Mouse (Mus musculus) heart, embryonic 16.5 days (tissue): ENCODE results near the gene Cpn1. TPM values are rescaled to one million over a fixed set of nuclear protein-coding genes. Genes with fewer than 3 reads are reported as not detected.
A peak's percentile ranks its signal among the peaks of the same experiment; 100 is the strongest.

Experiments used
- ATAC-seq: fragments of 200-750 bp; cut with Nextera tagmentation; replicated peaks from 2 replicates; pipeline ENCODE4 v1.8.0; 2017; ENCODE audit warnings: moderate number of reproducible peaks; ENCODE audit not compliant: insufficient read depth, low FRiP score; ENCODE audit errors: extremely low read depth
- H3K27ac ChIP-seq: fragments of 300-500 bp; sonication (generic); 2 replicates; pipeline ENCODE4 v1.5.1; 2014; ENCODE audit warnings: mild to moderate bottlenecking, low read length, control low read depth, moderate library complexity
- H3K27me3 ChIP-seq: fragments of 300-500 bp; sonication (generic); 2 replicates; pipeline ENCODE4 v1.6.1; 2014; ENCODE audit warnings: low read length, mixed read lengths; ENCODE audit not compliant: control insufficient read depth, insufficient read depth
- H3K36me3 ChIP-seq: fragments of 300-500 bp; sonication (generic); 2 replicates; pipeline ENCODE4 v1.6.1; 2014; ENCODE audit not compliant: control insufficient read depth, insufficient read depth
- H3K4me1 ChIP-seq: fragments of 300-500 bp; sonication (generic); 2 replicates; pipeline ENCODE4 v1.6.1; 2014; ENCODE audit warnings: low read length, mixed read lengths; ENCODE audit not compliant: control insufficient read depth, insufficient read depth
- H3K4me2 ChIP-seq: fragments of 300-500 bp; sonication (generic); 2 replicates; pipeline ENCODE4 v1.6.1; 2014; ENCODE audit warnings: low read depth, mild to moderate bottlenecking, control low read depth, low read length
- H3K4me3 ChIP-seq: fragments of 300-500 bp; sonication (generic); 2 replicates; pipeline ENCODE4 v1.5.1; 2014; ENCODE audit warnings: mild to moderate bottlenecking, control low read depth, low read length
- H3K9ac ChIP-seq: fragments of 300-500 bp; sonication (generic); 2 replicates; pipeline ENCODE4 v1.6.1; 2014; ENCODE audit warnings: low read length, control low read depth
- H3K9me3 ChIP-seq: fragments of 300-500 bp; sonication (generic); replicated peaks from 2 replicates; pipeline ENCODE4 v1.6.1; 2016; ENCODE audit warnings: low read length; ENCODE audit not compliant: control insufficient read depth
- WGBS: fragments of 180-500 bp; shearing (Covaris S2); extraction: QIAGEN DNeasy Blood & Tissue Kit; methylation state at CpG from one replicate; pipeline ENCODE4 v1.1.7; 2014; 5-methylcytosine and 5-hydroxymethylcytosine counted together
- polyA plus RNA-seq: library from polyadenylated mRNA; unstranded; fragments of >200 nt; fragmentation: Nextera tagmentation; extraction: Ambion mirVana; gene quantifications from 2 replicates; pipeline ENCODE4 v1.2.1, GENCODE M21; 2015

Gene Cpn1
- polyA plus RNA-seq, 1 experiment from 2014 or later: 0.45 TPM

GRCm38 (mm10) chr19:43939769-43940689, 46.3 kb downstream of the Cpn1 start, which contains the start of gene Dnmbp:
Dnmbp (minus strand) TSS chr19:43940191.
- H3K4me2 ChIP-seq: peak within 1 kb of the TSS; percentile 91
- 4% methylated on average over 80 of the region's 94 CpGs for WGBS
- H3K9me3 ChIP-seq: no peaks in the 10 kb centered on the region
- peak within 1 kb of the TSS; percentile 86 for H3K4me3 ChIP-seq
- no peaks in the 10 kb centered on the region for H3K36me3 ChIP-seq
- peak; percentile 92 for ATAC-seq
- peak within 1 kb of the TSS; percentile 82 for H3K27ac ChIP-seq
- H3K27me3 ChIP-seq: no peaks in the 10 kb centered on the region
- H3K4me1 ChIP-seq: peaks cover 27% of the 10 kb centered on the region
- peak within 1 kb of the TSS; percentile 89 for H3K9ac ChIP-seq

GRCm38 (mm10) chr19:43939171-43939768, 47.1 kb downstream of the Cpn1 start:
- Histone ChIP-seq H3K9me3 (no peaks in the 10 kb centered on the region), H3K27me3 (no peaks in the 10 kb centered on the region), H3K27ac (peak overlapping the region; percentile 82), H3K9ac (peak overlapping the region; percentile 89), H3K36me3 (no peaks in the 10 kb centered on the region), H3K4me1 (peaks cover 30% of the 10 kb centered on the region), H3K4me2 (peak overlapping the region; percentile 91), H3K4me3 (peak overlapping the region; percentile 86)
- ATAC-seq: 0 out of 2 replicates have a peak, but pooled peaks have one; percentile 7
- WGBS: 13% methylated on average over 16 of the region's 16 CpGs

- WGBS: 16% methylated on average over 11 of the region's 11 CpGs
- ATAC-seq: no peak
- peak overlapping the region; percentile 31; the same call in 1 of the 2 replicates for H3K27ac ChIP-seq
These were observed 48.0 kb downstream of the Cpn1 start for GRCm38 (mm10) chr19:43938355-43938754.

DNA sequence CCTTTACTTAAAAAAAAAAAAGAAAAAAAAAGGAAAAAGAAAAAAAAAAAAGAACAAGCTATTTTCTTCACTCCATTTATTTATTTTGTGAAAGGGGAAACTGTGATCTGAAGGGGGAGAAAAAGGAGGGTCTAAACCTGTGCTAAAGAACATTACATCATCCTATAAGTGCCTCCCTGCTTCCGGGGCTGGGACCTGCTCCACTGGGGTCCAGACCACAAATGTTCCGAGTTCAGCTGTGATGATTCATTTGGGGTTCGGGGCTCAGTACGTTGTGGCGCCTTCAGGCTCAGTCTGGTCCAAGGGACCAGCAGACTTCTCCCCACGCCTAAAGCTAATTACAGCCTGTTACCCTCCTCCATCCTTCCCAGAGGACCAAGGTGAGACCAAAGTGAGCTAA, 55.4 kb downstream of the Cpn1 start:
- no peak for ATAC-seq
- H3K4me1 ChIP-seq: peaks cover 14% of the 10 kb centered on the region
- H3K9ac ChIP-seq: no peak overlapping the region
- H3K27me3 ChIP-seq: no peaks in the 10 kb centered on the region
- H3K4me3 ChIP-seq: no peak overlapping the region
- H3K27ac ChIP-seq: no peak overlapping the region
- no peak overlapping the region for H3K4me2 ChIP-seq
- WGBS: 88% methylated on average over 6 of the region's 6 CpGs
- no peaks in the 10 kb centered on the region for H3K9me3 ChIP-seq
- H3K36me3 ChIP-seq: no peaks in the 10 kb centered on the region

More at GRCm38 (mm10) chr19:43938355-43938754, 48.0 kb downstream of the Cpn1 start:
- no peaks in the 10 kb centered on the region for H3K27me3 ChIP-seq
- H3K4me2 ChIP-seq: peak overlapping the region; percentile 91
- peak overlapping the region; percentile 14 for H3K9ac ChIP-seq
- no peaks in the 10 kb centered on the region for H3K36me3 ChIP-seq
- no peak overlapping the region; the same call in 1 of the 2 replicates for H3K4me3 ChIP-seq
- no peaks in the 10 kb centered on the region for H3K9me3 ChIP-seq
- peaks cover 30% of the 10 kb centered on the region for H3K4me1 ChIP-seq

DNA sequence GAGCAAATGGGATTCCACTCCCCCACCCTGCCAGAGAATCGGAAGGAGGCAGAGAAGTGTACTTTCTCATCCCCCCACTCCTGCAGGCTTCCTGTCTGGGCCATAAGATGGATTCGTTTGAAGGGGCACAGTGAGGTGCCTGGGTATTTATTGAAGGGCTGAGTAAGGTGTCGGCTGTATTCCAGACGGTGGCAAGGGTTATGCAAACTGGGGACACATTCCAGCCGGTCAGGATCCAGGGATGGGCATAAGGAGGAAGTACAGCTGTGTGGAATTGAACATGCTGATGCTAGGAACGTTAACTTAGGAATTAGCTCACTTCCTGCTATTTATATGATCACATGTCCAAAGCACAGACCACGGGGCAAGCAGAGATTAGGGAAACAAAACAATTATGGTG, 56.0 kb downstream of the Cpn1 start:
- Histone ChIP-seq H3K4me3 (no peak overlapping the region), H3K9ac (no peak overlapping the region), H3K4me1 (peaks cover 14% of the 10 kb centered on the region), H3K4me2 (no peak overlapping the region), H3K36me3 (no peaks in the 10 kb centered on the region), H3K27me3 (no peaks in the 10 kb centered on the region), H3K9me3 (no peaks in the 10 kb centered on the region), H3K27ac (no peak overlapping the region)
- 35% methylated on average over 7 of the region's 7 CpGs for WGBS
- peak; percentile 37; the same call in 1 of the 2 replicates for ATAC-seq

DNA sequence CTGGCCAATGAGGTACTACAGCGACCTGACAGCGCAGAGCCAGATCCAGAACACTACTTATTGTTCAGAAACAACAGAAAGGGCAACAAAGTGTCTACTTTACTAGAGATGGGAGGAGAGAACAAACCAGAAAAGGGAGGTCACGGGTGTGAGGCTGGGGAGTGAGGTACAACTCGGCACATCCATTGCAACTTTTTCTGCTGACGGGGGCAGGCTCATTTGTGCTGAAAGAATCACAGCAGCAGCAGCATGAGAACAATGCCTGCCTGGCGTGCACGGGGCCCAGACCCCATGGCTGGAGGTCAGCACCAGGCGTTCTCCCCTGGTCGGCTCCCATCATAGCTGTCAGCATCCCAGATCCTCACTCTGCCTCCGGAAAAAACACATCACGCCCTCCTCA, 56.5 kb downstream of the Cpn1 start:
- no peaks in the 10 kb centered on the region for H3K9me3 ChIP-seq
- H3K4me1 ChIP-seq: peaks cover 14% of the 10 kb centered on the region
- no peak overlapping the region for H3K27ac ChIP-seq
- WGBS: 35% methylated on average over 11 of the region's 11 CpGs
- no peak for ATAC-seq
- H3K4me3 ChIP-seq: no peak overlapping the region
- H3K36me3 ChIP-seq: no peaks in the 10 kb centered on the region
- no peak overlapping the region for H3K4me2 ChIP-seq
- H3K27me3 ChIP-seq: no peaks in the 10 kb centered on the region
- H3K9ac ChIP-seq: no peak overlapping the region

DNA sequence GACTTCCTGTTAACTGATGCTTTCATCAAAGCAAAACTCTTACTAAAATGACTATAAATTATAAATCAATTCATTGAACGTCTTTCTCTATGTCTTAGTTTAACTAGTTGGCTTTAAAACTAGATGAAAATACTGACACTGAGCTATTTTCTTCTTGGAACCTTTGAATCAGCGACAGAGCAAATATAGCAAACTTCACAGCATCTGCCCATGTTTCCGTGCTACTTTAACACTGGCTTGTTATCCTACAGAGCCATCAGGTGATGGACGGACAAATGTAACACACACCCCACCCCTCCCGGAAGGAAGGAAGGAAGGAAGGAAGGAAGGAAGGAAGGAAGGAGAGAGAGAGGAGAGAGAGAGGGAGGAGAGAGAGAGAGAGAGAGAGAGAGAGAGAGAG, 58.4 kb downstream of the Cpn1 start:
- ATAC-seq: no peak
- WGBS: 70% methylated on average over 5 of the region's 5 CpGs
- Histone ChIP-seq H3K9me3 (no peaks in the 10 kb centered on the region), H3K4me2 (no peak overlapping the region), H3K9ac (no peak overlapping the region), H3K4me3 (no peak overlapping the region), H3K27ac (no peak overlapping the region), H3K4me1 (peaks cover 11% of the 10 kb centered on the region), H3K27me3 (no peaks in the 10 kb centered on the region), H3K36me3 (peaks cover 4% of the 10 kb centered on the region)

DNA sequence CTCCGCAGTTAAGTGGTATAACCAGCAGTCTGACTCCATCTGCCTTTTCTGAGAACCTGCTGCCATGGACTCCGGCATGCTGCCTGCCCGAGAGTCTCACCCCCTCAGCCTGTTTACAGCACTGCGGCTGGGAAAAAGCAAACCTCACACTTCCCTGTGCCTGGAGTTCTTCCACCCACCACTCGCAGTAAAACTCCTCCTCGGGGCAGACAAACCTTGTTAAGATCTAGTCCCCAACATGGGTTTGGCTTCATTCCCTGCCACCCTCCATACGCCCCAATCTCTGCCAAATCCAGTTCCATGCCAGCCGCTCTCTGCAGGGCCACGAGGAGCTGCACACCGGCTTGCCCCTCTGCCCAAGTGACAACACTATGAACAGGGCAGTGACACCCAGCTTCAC, 59.3 kb downstream of the Cpn1 start:
- H3K27me3 ChIP-seq: no peaks in the 10 kb centered on the region
- H3K27ac ChIP-seq: no peak overlapping the region
- H3K4me1 ChIP-seq: peaks cover 11% of the 10 kb centered on the region
- ATAC-seq: no peak
- no peak overlapping the region for H3K4me3 ChIP-seq
- no peak overlapping the region for H3K4me2 ChIP-seq
- H3K36me3 ChIP-seq: peaks cover 4% of the 10 kb centered on the region
- no peak overlapping the region for H3K9ac ChIP-seq
- 58% methylated on average over 10 of the region's 10 CpGs for WGBS
- H3K9me3 ChIP-seq: no peaks in the 10 kb centered on the region
